Mouse (Mus musculus) embryonic facial prominence, embryonic 12.5 days (tissue): ENCODE results near the gene Anapc11. TPM values are rescaled to one million over a fixed set of nuclear protein-coding genes. Genes with fewer than 3 reads are reported as not detected.

Source experiments
- ATAC-seq: fragments of 200-750 bp; cut with Nextera tagmentation; 2 replicates; pipeline ENCODE4 v1.8.0; 2017; ENCODE audit not compliant: insufficient number of reproducible peaks, insufficient read depth, low FRiP score, low TSS enrichment
- H3K27ac ChIP-seq: fragments of 300-500 bp; sonication (generic); 2 replicates; pipeline ENCODE4 v1.5.1; 2016; ENCODE audit warnings: mild to moderate bottlenecking
- H3K27me3 ChIP-seq: fragments of 300-500 bp; sonication (generic); 2 replicates; pipeline ENCODE4 v1.6.1; 2016; ENCODE audit warnings: mild to moderate bottlenecking, moderate library complexity
- H3K36me3 ChIP-seq: fragments of 300-500 bp; sonication (generic); 2 replicates; pipeline ENCODE4 v1.6.1; 2016; ENCODE audit warnings: mild to moderate bottlenecking
- H3K4me1 ChIP-seq: fragments of 300-500 bp; sonication (generic); 2 replicates; pipeline ENCODE4 v1.6.1; 2016
- H3K4me2 ChIP-seq: fragments of 300-500 bp; sonication (generic); replicated peaks from 2 replicates; pipeline ENCODE4 v1.6.1; 2016; ENCODE audit warnings: mild to moderate bottlenecking, moderate library complexity
- H3K4me3 ChIP-seq: fragments of 300-500 bp; sonication (generic); 2 replicates; pipeline ENCODE4 v1.5.1; 2016; ENCODE audit warnings: mild to moderate bottlenecking
- H3K9ac ChIP-seq: fragments of 300-500 bp; sonication (generic); 2 replicates; pipeline ENCODE4 v1.6.1; 2016; ENCODE audit warnings: mild to moderate bottlenecking, moderate library complexity
- H3K9me3 ChIP-seq: fragments of 300-500 bp; sonication (generic); 2 replicates; pipeline ENCODE4 v1.6.1; 2016; ENCODE audit warnings: mild to moderate bottlenecking, moderate library complexity
- WGBS: fragments of 180-500 bp; shearing (Covaris S2); methylation state at CpG from one replicate; pipeline ENCODE4 v1.1.7; 2016; 5-methylcytosine and 5-hydroxymethylcytosine counted together
- polyA plus RNA-seq: library from polyadenylated mRNA; unstranded; fragments of >200 nt; fragmentation: Nextera tagmentation; extraction: Ambion mirVana; gene quantifications from 2 replicates; pipeline ENCODE4 v1.2.1, GENCODE M21; 2016

Gene Anapc11
- polyA plus RNA-seq, 1 experiment from 2014 or later = 191 TPM

GRCm38 (mm10) chr11:120623961-120624679, 25.9 kb downstream of the Anapc11 start:
- ATAC-seq = peak; percentile 41; the same call in 1 of the 2 replicates
- Histone ChIP-seq H3K36me3 (peaks cover 58% of the 10 kb centered on the region), H3K4me2 (peak overlapping the region; percentile 99), H3K9ac (peak overlapping the region; percentile 76), H3K27me3 (no peaks in the 10 kb centered on the region), H3K4me3 (peak overlapping the region; percentile 91), H3K9me3 (no peaks in the 10 kb centered on the region), H3K4me1 (peaks cover 13% of the 10 kb centered on the region), H3K27ac (peak overlapping the region; percentile 63)
- 13% methylated on average over 30 of the region's 30 CpGs for WGBS

- H3K4me1 ChIP-seq = peaks cover 14% of the 10 kb centered on the region
- H3K27ac ChIP-seq = peak overlapping the region; percentile 63
- 0 out of 2 replicates have a peak, but pooled peaks have one; percentile 59 for ATAC-seq
- no peaks in the 10 kb centered on the region for H3K9me3 ChIP-seq
- peak overlapping the region; percentile 99 for H3K4me2 ChIP-seq
- H3K27me3 ChIP-seq = no peaks in the 10 kb centered on the region
- H3K36me3 ChIP-seq = peaks cover 58% of the 10 kb centered on the region
- H3K9ac ChIP-seq = peak overlapping the region; percentile 76
- WGBS = 0% methylated on average over 46 of the region's 53 CpGs
- H3K4me3 ChIP-seq = peak overlapping the region; percentile 91
Measured at GRCm38 (mm10) chr11:120624680-120625111, 26.5 kb downstream of the Anapc11 start.

GRCm38 (mm10) chr11:120625152-120625775, 27.0 kb downstream of the Anapc11 start, which contains the start of gene Sirt7:
Gene Sirt7 (minus strand): TSS chr11:120625240.
- H3K36me3 ChIP-seq = peaks cover 53% of the 10 kb centered on the region
- H3K4me2 ChIP-seq = peak within 1 kb of the TSS; percentile 99
- peak within 1 kb of the TSS; percentile 91 for H3K4me3 ChIP-seq
- 31% methylated on average over 5 of the region's 5 CpGs for WGBS
- no peaks in the 10 kb centered on the region for H3K9me3 ChIP-seq
- peaks cover 20% of the 10 kb centered on the region for H3K4me1 ChIP-seq
- H3K27me3 ChIP-seq = no peaks in the 10 kb centered on the region
- H3K27ac ChIP-seq = peak within 1 kb of the TSS; percentile 63
- H3K9ac ChIP-seq = peak within 1 kb of the TSS; percentile 76
- ATAC-seq = no peak

GRCm38 (mm10) chr11:120626785-120627467, 28.7 kb downstream of the Anapc11 start:
- Histone ChIP-seq H3K4me1 (peaks cover 36% of the 10 kb centered on the region), H3K27ac (no peak overlapping the region), H3K4me3 (no peak overlapping the region), H3K9me3 (no peaks in the 10 kb centered on the region), H3K36me3 (peaks cover 40% of the 10 kb centered on the region), H3K9ac (no peak overlapping the region), H3K27me3 (no peaks in the 10 kb centered on the region), H3K4me2 (no peak overlapping the region)
- no peak for ATAC-seq
- WGBS = 90% methylated on average over 11 of the region's 11 CpGs

- Histone ChIP-seq H3K4me1 (peaks cover 42% of the 10 kb centered on the region), H3K4me2 (no peak overlapping the region), H3K9ac (no peak overlapping the region), H3K36me3 (peaks cover 32% of the 10 kb centered on the region), H3K4me3 (no peak overlapping the region), H3K27me3 (no peaks in the 10 kb centered on the region), H3K27ac (no peak overlapping the region), H3K9me3 (no peaks in the 10 kb centered on the region)
- 82% methylated on average over 22 of the region's 22 CpGs for WGBS
- ATAC-seq = no peak
Measured at GRCm38 (mm10) chr11:120627468-120628300, 29.5 kb downstream of the Anapc11 start.

- Histone ChIP-seq H3K36me3 (peaks cover 24% of the 10 kb centered on the region), H3K27me3 (no peaks in the 10 kb centered on the region), H3K9me3 (no peaks in the 10 kb centered on the region), H3K4me2 (no peak overlapping the region), H3K4me3 (no peak overlapping the region), H3K9ac (no peak overlapping the region), H3K4me1 (peaks cover 40% of the 10 kb centered on the region), H3K27ac (no peak overlapping the region)
- 95% methylated on average over 23 of the region's 23 CpGs for WGBS
- ATAC-seq = no peak
Measured at GRCm38 (mm10) chr11:120628601-120629340, 30.6 kb downstream of the Anapc11 start.

- Histone ChIP-seq H3K4me3 (no peak overlapping the region), H3K9ac (no peak overlapping the region), H3K27ac (no peak overlapping the region), H3K27me3 (no peaks in the 10 kb centered on the region), H3K4me2 (no peak overlapping the region), H3K9me3 (no peaks in the 10 kb centered on the region), H3K4me1 (peaks cover 35% of the 10 kb centered on the region), H3K36me3 (peaks cover 24% of the 10 kb centered on the region)
- WGBS = 81% methylated on average over 23 of the region's 23 CpGs
- ATAC-seq = no peak
Measured at GRCm38 (mm10) chr11:120629341-120629730, 31.1 kb downstream of the Anapc11 start.

- 33% methylated on average over 7 of the region's 7 CpGs for WGBS
- H3K27me3 ChIP-seq = no peaks in the 10 kb centered on the region
- H3K4me3 ChIP-seq = 0 out of 2 replicates have a peak overlapping the region, but pooled peaks have one; percentile 4
- ATAC-seq = no peak
- H3K4me2 ChIP-seq = 0 out of 2 replicates have a peak overlapping the region, but pooled peaks have one; percentile 12
- H3K9ac ChIP-seq = peak overlapping the region; percentile 32; the same call in 1 of the 2 replicates
- 0 out of 2 replicates have a peak overlapping the region, but pooled peaks have one; percentile 51 for H3K27ac ChIP-seq
- peaks cover 24% of the 10 kb centered on the region for H3K36me3 ChIP-seq
- H3K4me1 ChIP-seq = peaks cover 35% of the 10 kb centered on the region
- H3K9me3 ChIP-seq = no peaks in the 10 kb centered on the region
Measured at GRCm38 (mm10) chr11:120629911-120630310, 31.7 kb downstream of the Anapc11 start.

- 0 out of 2 replicates have a peak overlapping the region, but pooled peaks have one; percentile 4 for H3K4me3 ChIP-seq
- H3K4me1 ChIP-seq = peaks cover 31% of the 10 kb centered on the region
- no peak for ATAC-seq
- no peaks in the 10 kb centered on the region for H3K27me3 ChIP-seq
- H3K4me2 ChIP-seq = peak overlapping the region; percentile 12; the same call in 1 of the 2 replicates
- H3K36me3 ChIP-seq = peaks cover 24% of the 10 kb centered on the region
- peak overlapping the region; percentile 32; the same call in 1 of the 2 replicates for H3K9ac ChIP-seq
- WGBS = 47% methylated on average over 5 of the region's 5 CpGs
- no peaks in the 10 kb centered on the region for H3K9me3 ChIP-seq
- H3K27ac ChIP-seq = peak overlapping the region; percentile 51; the same call in 1 of the 2 replicates
Measured at GRCm38 (mm10) chr11:120630401-120630871, 32.2 kb downstream of the Anapc11 start.
